Mouse (Mus musculus): ENCODE measurements around the gene Boc. TPM values are rescaled to one million over a fixed set of nuclear protein-coding genes. Genes with fewer than 3 reads are reported as not detected.
A peak's percentile ranks its signal among the peaks of the same experiment; 100 is the strongest.

Gene Boc
- polyA plus RNA-seq, 1 experiment from 2014 or later = 27.3 TPM

- no peaks in the 10 kb centered on the region for H3K36me3 ChIP-seq
- peak; percentile 46 for ATAC-seq
- H3K4me3 ChIP-seq (replicated peaks) = no peak overlapping the region
- no peaks in the 10 kb centered on the region for H3K27me3 ChIP-seq
- peak overlapping the region; percentile 36 for H3K4me2 ChIP-seq (replicated peaks)
- no peaks in the 10 kb centered on the region for H3K9me3 ChIP-seq
- peaks cover 92% of the 10 kb centered on the region for H3K4me1 ChIP-seq (replicated peaks)
- H3K27ac ChIP-seq = peak overlapping the region; percentile 81
- 45% methylated on average over 16 of the region's 16 CpGs for WGBS
- H3K9ac ChIP-seq (replicated peaks) = peak overlapping the region; percentile 41; the same call in 1 of the 2 replicates
Observed at GRCm38 (mm10) chr16:44538401-44539395, 20.0 kb downstream of the Boc start.

- no peak for ATAC-seq
- no peaks in the 10 kb centered on the region for H3K9me3 ChIP-seq
- no peaks in the 10 kb centered on the region for H3K27me3 ChIP-seq
- peaks cover 93% of the 10 kb centered on the region for H3K4me1 ChIP-seq (replicated peaks)
- no peak overlapping the region for H3K9ac ChIP-seq (replicated peaks)
- peak overlapping the region; percentile 89; the same call in 1 of the 2 replicates for H3K27ac ChIP-seq
- 0 out of 2 replicates have a peak overlapping the region, but pooled peaks have one; percentile 1 for H3K4me3 ChIP-seq (replicated peaks)
- H3K4me2 ChIP-seq (replicated peaks) = peak overlapping the region; percentile 45
- H3K36me3 ChIP-seq = peaks cover 5% of the 10 kb centered on the region; the same call in 1 of the 2 replicates
- WGBS = 38% methylated on average over 7 of the region's 7 CpGs
Observed at GRCm38 (mm10) chr16:44534122-44534521, 24.6 kb downstream of the Boc start.

- ATAC-seq = no peak
- WGBS = 50% methylated on average over 8 of the region's 8 CpGs
- Histone ChIP-seq H3K9ac (replicated peaks) (no peak overlapping the region), H3K9me3 (no peaks in the 10 kb centered on the region), H3K27ac (peak overlapping the region; percentile 89), H3K4me3 (replicated peaks) (0 out of 2 replicates have a peak overlapping the region, but pooled peaks have one; percentile 2), H3K4me1 (replicated peaks) (peaks cover 93% of the 10 kb centered on the region), H3K36me3 (peaks cover 5% of the 10 kb centered on the region; the same call in 1 of the 2 replicates), H3K4me2 (replicated peaks) (peak overlapping the region; percentile 45), H3K27me3 (no peaks in the 10 kb centered on the region)
Observed at GRCm38 (mm10) chr16:44533522-44533921, 25.2 kb downstream of the Boc start.

GRCm38 (mm10) chr16:44532851-44533250 lies 25.8 kb downstream of the Boc start:
- WGBS = 45% methylated on average over 16 of the region's 16 CpGs
- no peaks in the 10 kb centered on the region for H3K27me3 ChIP-seq
- no peaks in the 10 kb centered on the region for H3K9me3 ChIP-seq
- 0 out of 2 replicates have a peak overlapping the region, but pooled peaks have one; percentile 2 for H3K4me3 ChIP-seq (replicated peaks)
- H3K27ac ChIP-seq = peak overlapping the region; percentile 89
- peaks cover 93% of the 10 kb centered on the region for H3K4me1 ChIP-seq (replicated peaks)
- peak overlapping the region; percentile 45 for H3K4me2 ChIP-seq (replicated peaks)
- ATAC-seq = no peak
- no peak overlapping the region for H3K9ac ChIP-seq (replicated peaks)
- peaks cover 5% of the 10 kb centered on the region; the same call in 1 of the 2 replicates for H3K36me3 ChIP-seq

GRCm38 (mm10) chr16:44531239-44531797 lies 27.4 kb downstream of the Boc start:
- Histone ChIP-seq H3K9ac (replicated peaks) (peak overlapping the region; percentile 55), H3K27ac (peak overlapping the region; percentile 89), H3K4me1 (replicated peaks) (peaks cover 96% of the 10 kb centered on the region), H3K9me3 (no peaks in the 10 kb centered on the region), H3K4me2 (replicated peaks) (peak overlapping the region; percentile 45), H3K4me3 (replicated peaks) (peak overlapping the region; percentile 33), H3K27me3 (no peaks in the 10 kb centered on the region), H3K36me3 (peaks cover 5% of the 10 kb centered on the region; the same call in 1 of the 2 replicates)
- peak; percentile 37 for ATAC-seq
- 4% methylated on average over 12 of the region's 12 CpGs for WGBS

- 0% methylated on average over 7 of the region's 7 CpGs for WGBS
- Histone ChIP-seq H3K4me3 (replicated peaks) (peak overlapping the region; percentile 33), H3K27me3 (no peaks in the 10 kb centered on the region), H3K9ac (replicated peaks) (peak overlapping the region; percentile 55), H3K27ac (peak overlapping the region; percentile 89), H3K4me2 (replicated peaks) (peak overlapping the region; percentile 45), H3K9me3 (no peaks in the 10 kb centered on the region), H3K4me1 (replicated peaks) (peaks cover 96% of the 10 kb centered on the region), H3K36me3 (peaks cover 5% of the 10 kb centered on the region; the same call in 1 of the 2 replicates)
- peak; percentile 94 for ATAC-seq
Observed at GRCm38 (mm10) chr16:44530829-44531228, 27.9 kb downstream of the Boc start.

GRCm38 (mm10) chr16:44530191-44530590 lies 28.5 kb downstream of the Boc start:
- Histone ChIP-seq H3K36me3 (peaks cover 5% of the 10 kb centered on the region; the same call in 1 of the 2 replicates), H3K9me3 (no peaks in the 10 kb centered on the region), H3K4me1 (replicated peaks) (peaks cover 93% of the 10 kb centered on the region), H3K27ac (peak overlapping the region; percentile 89), H3K27me3 (no peaks in the 10 kb centered on the region), H3K4me2 (replicated peaks) (peak overlapping the region; percentile 45), H3K4me3 (replicated peaks) (peak overlapping the region; percentile 33), H3K9ac (replicated peaks) (peak overlapping the region; percentile 55)
- WGBS = under 1% methylated on average over 9 of the region's 9 CpGs
- ATAC-seq = peak; percentile 28

GRCm38 (mm10) chr16:44529691-44530090 lies 29.0 kb downstream of the Boc start:
- H3K27ac ChIP-seq = peak overlapping the region; percentile 89
- H3K4me1 ChIP-seq (replicated peaks) = peaks cover 91% of the 10 kb centered on the region
- H3K27me3 ChIP-seq = no peaks in the 10 kb centered on the region
- H3K4me3 ChIP-seq (replicated peaks) = peak overlapping the region; percentile 33; the same call in 1 of the 2 replicates
- peak overlapping the region; percentile 45 for H3K4me2 ChIP-seq (replicated peaks)
- H3K9me3 ChIP-seq = no peaks in the 10 kb centered on the region
- H3K36me3 ChIP-seq = peaks cover 5% of the 10 kb centered on the region; the same call in 1 of the 2 replicates
- peak overlapping the region; percentile 55; the same call in 1 of the 2 replicates for H3K9ac ChIP-seq (replicated peaks)
- WGBS = 2% methylated on average over 8 of the region's 8 CpGs
- ATAC-seq = peak; percentile 0; the same call in 1 of the 2 replicates

- Histone ChIP-seq H3K27ac (peak overlapping the region; percentile 89), H3K9ac (replicated peaks) (no peak overlapping the region), H3K9me3 (no peaks in the 10 kb centered on the region), H3K4me2 (replicated peaks) (no peak overlapping the region), H3K36me3 (peaks cover 5% of the 10 kb centered on the region; the same call in 1 of the 2 replicates), H3K4me1 (replicated peaks) (peaks cover 87% of the 10 kb centered on the region), H3K4me3 (replicated peaks) (no peak overlapping the region), H3K27me3 (no peaks in the 10 kb centered on the region)
- WGBS = 83% methylated on average over 7 of the region's 7 CpGs
- no peak for ATAC-seq
Observed at GRCm38 (mm10) chr16:44528955-44529354, 29.7 kb downstream of the Boc start.

GRCm38 (mm10) chr16:44527218-44527905 lies 31.3 kb downstream of the Boc start:
- no peak overlapping the region for H3K4me3 ChIP-seq (replicated peaks)
- H3K36me3 ChIP-seq = peaks cover 3% of the 10 kb centered on the region; the same call in 1 of the 2 replicates
- H3K27me3 ChIP-seq = no peaks in the 10 kb centered on the region
- H3K9ac ChIP-seq (replicated peaks) = no peak overlapping the region
- peaks cover 74% of the 10 kb centered on the region for H3K4me1 ChIP-seq (replicated peaks)
- WGBS = 43% methylated on average over 11 of the region's 11 CpGs
- H3K4me2 ChIP-seq (replicated peaks) = peak overlapping the region; percentile 19
- H3K9me3 ChIP-seq = no peaks in the 10 kb centered on the region
- peak overlapping the region; percentile 65 for H3K27ac ChIP-seq
- ATAC-seq = no peak

GRCm38 (mm10) chr16:44526689-44527088 lies 32.0 kb downstream of the Boc start:
- Histone ChIP-seq H3K36me3 (no peaks in the 10 kb centered on the region), H3K9ac (replicated peaks) (peak overlapping the region; percentile 40), H3K4me3 (replicated peaks) (no peak overlapping the region), H3K27ac (peak overlapping the region; percentile 80), H3K4me2 (replicated peaks) (peak overlapping the region; percentile 33), H3K4me1 (replicated peaks) (peaks cover 72% of the 10 kb centered on the region), H3K9me3 (no peaks in the 10 kb centered on the region), H3K27me3 (no peaks in the 10 kb centered on the region)
- 2% methylated on average over 12 of the region's 12 CpGs for WGBS
- ATAC-seq = no peak
